Mouse (Mus musculus) megakaryocyte, adult 5-6 weeks (primary cell): Measurements from ENCODE around the gene Mroh9. TPM values are rescaled to one million over a fixed set of nuclear protein-coding genes. Genes with fewer than 3 reads are reported as not detected.

ENCODE experiments used
- ATAC-seq: 2 replicates; pipeline ENCODE4 v1.8.0; 2016; ENCODE audit warnings: mild to moderate bottlenecking, inconsistent platforms; ENCODE audit not compliant: poor library complexity, severe bottlenecking
- total RNA-seq, 2 experiments: library from RNA; stranded (forward) in 1 of 2; stranded (reverse) in 1 of 2; fragments of 153-499, 151-499 nt in 1 of 2; fragments of 221-1000, 200-1000 nt in 1 of 2; gene quantifications; 2 replicates each; pipeline versions ENCODE4 v1.2.3 to v1.2.4; 2015 to 2017

Mroh9 gene
- total RNA-seq, 2 experiments from 2014 or later: not detected

- ATAC-seq: no peak
Observed at GRCm38 (mm10) chr1:162986121-162986748, 99.2 kb downstream of the Mroh9 start.

GRCm38 (mm10) chr1:162984428-162984827 lies 101.0 kb downstream of the Mroh9 start, which contains the start of gene Fmo3:
TSS of gene Fmo3 (minus strand) at chr1:162984528.
- ATAC-seq: no peak

Other genes with a start within 250 kb of the Mroh9 start
- not detected in 2 replicates for gene Fmo1, start 219.1 kb downstream of the Mroh9 start, total RNA-seq (2015)
- 0.41 TPM in 1 of 2 replicates, not detected in the other for gene Fmo1, start 219.1 kb downstream of the Mroh9 start, total RNA-seq (2017)
- 0.16 TPM in 1 of 2 replicates, not detected in the other for gene Fmo2, start 186.9 kb downstream of the Mroh9 start, total RNA-seq (2015)
- not detected in 2 replicates for gene Fmo2, start 186.9 kb downstream of the Mroh9 start, total RNA-seq (2017)
- not detected in 2 replicates for gene Fmo6, start 148.2 kb downstream of the Mroh9 start, total RNA-seq (2015)
- not detected in 2 replicates for gene Fmo6, start 148.2 kb downstream of the Mroh9 start, total RNA-seq (2017)
- gene Fmo3, start 101.1 kb downstream of the Mroh9 start, total RNA-seq (2015): not detected in 2 replicates
- gene Fmo3, start 101.1 kb downstream of the Mroh9 start, total RNA-seq (2017): not detected in 2 replicates
- 0.09 and 0.16 TPM in 2 replicates for gene Prrx1, start 228.0 kb upstream of the Mroh9 start, total RNA-seq (2015)
- gene Prrx1, start 228.0 kb upstream of the Mroh9 start, total RNA-seq (2017): 0.04 and 0.11 TPM in 2 replicates